Mouse (Mus musculus) layer of hippocampus, adult 18-20 months (tissue): ENCODE measurements at regions not wholly inside any gene's neighbourhood (a gene's known extent, or its start where the extent isn't known, plus 50 kb on each side); places are given as distances from the start of the nearest gene placed in this dataset.
"Not testable (repeated sequence)": the region's sequence is repeated elsewhere in the genome, so short reads cannot be mapped to it uniquely, and the experiment has no call there.

Source experiments
- DNase-seq, 2 experiments: peaks; one replicate each; pipeline ENCODE4 v3.0.0; 2022; ENCODE audit warnings: low spot score in 2 of 2

GRCm38 (mm10) chr12:71525255-71525927 lies 215.7 kb downstream of the Dact1 start:
- DNase-seq = no peak

- DNase-seq = no peak
Measured at GRCm38 (mm10) chr12:71526623-71527022, 216.9 kb downstream of the Dact1 start.

GRCm38 (mm10) chr12:71532161-71532560 lies 222.5 kb downstream of the Dact1 start:
- no peak for DNase-seq

GRCm38 (mm10) chr12:71532708-71533450 lies 223.2 kb downstream of the Dact1 start:
- DNase-seq = no peak

- DNase-seq = no peak
Measured at GRCm38 (mm10) chr12:71533701-71534100, 224.0 kb downstream of the Dact1 start.

GRCm38 (mm10) chr12:71534199-71534598 lies 224.5 kb downstream of the Dact1 start:
- DNase-seq = no peak

GRCm38 (mm10) chr12:71535251-71535650 lies 225.6 kb downstream of the Dact1 start:
- no peak for DNase-seq

GRCm38 (mm10) chr12:71535831-71536230 lies 226.1 kb downstream of the Dact1 start:
- not testable (repeated sequence) for DNase-seq

GRCm38 (mm10) chr12:71538691-71539090 lies 229.0 kb downstream of the Dact1 start:
- no peak for DNase-seq

GRCm38 (mm10) chr12:71540279-71540678 lies 230.6 kb downstream of the Dact1 start:
- DNase-seq = no peak

GRCm38 (mm10) chr12:71541961-71542360 lies 232.3 kb downstream of the Dact1 start:
- DNase-seq = no peak

- DNase-seq = no peak
Measured at GRCm38 (mm10) chr12:71543571-71544119, 234.0 kb downstream of the Dact1 start.

GRCm38 (mm10) chr12:71544401-71545159 lies 234.9 kb downstream of the Dact1 start:
- DNase-seq = peak; percentile 32 to 74

- DNase-seq = peak in 1 of 2 experiments; percentile 10
Measured at GRCm38 (mm10) chr12:71546523-71547265, 237.0 kb downstream of the Dact1 start.

- DNase-seq = no peak
Measured at GRCm38 (mm10) chr12:71549336-71549735, 239.7 kb downstream of the Dact1 start.

GRCm38 (mm10) chr12:71554212-71554611 lies 244.5 kb downstream of the Dact1 start:
- DNase-seq = no peak

- no peak for DNase-seq
Measured at GRCm38 (mm10) chr12:71561259-71561658, 251.6 kb downstream of the Dact1 start.

GRCm38 (mm10) chr12:71561918-71562572 lies 252.4 kb downstream of the Dact1 start:
- DNase-seq = no peak

GRCm38 (mm10) chr12:71563219-71563618 lies 253.5 kb downstream of the Dact1 start:
- DNase-seq = no peak

- no peak for DNase-seq
Measured at GRCm38 (mm10) chr12:71566371-71566770, 256.7 kb downstream of the Dact1 start.
